Comparison of ENCODE assay signal across 18 mouse cellular contexts in the genomic region with DNA sequence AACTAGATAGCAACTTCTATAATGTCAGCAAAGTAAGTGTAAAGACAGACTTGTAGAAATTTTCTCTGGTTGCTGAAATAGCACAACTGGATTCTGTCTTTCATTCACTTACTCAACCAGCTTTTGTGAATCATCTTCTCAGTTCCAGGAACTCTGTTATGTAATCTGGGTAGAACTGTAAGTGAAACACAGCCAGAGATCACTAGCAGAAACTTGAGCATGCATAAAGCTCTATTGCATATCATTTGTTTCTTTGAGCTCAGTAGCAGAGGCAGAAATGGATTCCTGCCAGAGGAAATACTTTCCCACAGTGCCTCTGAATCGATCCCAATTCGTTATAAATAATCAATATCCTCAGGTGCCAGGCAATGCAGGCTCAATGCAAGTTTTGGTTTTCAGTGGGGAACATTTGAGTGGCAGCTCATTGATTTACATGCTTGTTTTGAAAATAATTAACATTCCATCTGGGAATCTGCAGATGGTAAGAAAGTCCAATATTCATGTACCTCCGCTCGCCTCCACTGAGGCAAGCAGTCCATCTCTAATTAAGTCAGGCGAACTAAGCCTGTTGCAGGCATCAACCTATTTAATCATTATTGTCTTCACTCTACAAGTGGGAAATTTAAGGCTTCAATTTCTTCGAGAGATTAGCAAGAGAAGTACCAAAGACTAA.
DNase-seq lines count a peak whose midpoint lies in the region; ATAC-seq lines count a peak whose summit lies in the region.
"Had no signal": no experiment of that assay in that cellular context is flagged by ENCODE, and none has a peak within 500 bp of the region (broad histone marks: within the 10 kb centered on the region; RNA-seq: fewer than 3 reads in every experiment).

No protein-coding gene starts in this region.

- WGBS in kidney, embryonic 14.5 days, result 90% methylated on average over 6 of the region's 6 CpGs

- ATAC-seq in kidney, embryonic 14.5 days (ENCODE audit: low FRiP score, low TSS enrichment), result no peak
- ATAC-seq: activated CD4-positive, CD25-positive, alpha-beta regulatory T cell, adult 4 months; CD4-positive, CD25-positive, alpha-beta regulatory T cell, adult 4 months had no signal

- no peak overlapping the region for H3K27ac ChIP-seq in kidney, embryonic 14.5 days (ENCODE audit: low read depth, low read length)
- H3K27ac ChIP-seq: embryonic facial prominence, embryonic 10.5 days; heart, embryonic 15.5 days; lung, embryonic 15.5 days; midbrain, embryonic 12.5 days; neural tube, embryonic 13.5 days had no signal

- peak; percentile 55 to 58 for DNase-seq in kidney, adult 8-10 months
- peak; percentile 31 for DNase-seq in lung, postnatal 25 days (ENCODE audit: low spot score)
- no peak for DNase-seq in lung, postnatal 4 days
- DNase-seq in adipocyte (ENCODE audit: low spot score), result peak; percentile 85
- DNase-seq in skeletal muscle tissue, adult 2 months (ENCODE audit: low read depth, low spot score), result peak; percentile 26
- no peak for DNase-seq in thymus, postnatal 25 days
- DNase-seq: cerebellum, postnatal 14 days; heart, adult 11 months; right cerebral cortex, postnatal 25 days had no signal

- H3K4me3 ChIP-seq in kidney, embryonic 14.5 days (ENCODE audit: low read length), result no peak overlapping the region
- H3K4me3 ChIP-seq: embryonic facial prominence, embryonic 10.5 days; erythroblast, embryonic 14.5 days; heart, embryonic 15.5 days; lung, embryonic 15.5 days; midbrain, embryonic 12.5 days; neural tube, embryonic 13.5 days had no signal

- no peaks in the 10 kb centered on the region for H3K36me3 ChIP-seq in kidney, embryonic 14.5 days (ENCODE audit: control insufficient read depth, insufficient read depth, low read length)
- H3K36me3 ChIP-seq: embryonic facial prominence, embryonic 10.5 days; heart, embryonic 15.5 days; lung, embryonic 15.5 days; midbrain, embryonic 12.5 days; neural tube, embryonic 13.5 days had no signal

- no peaks in the 10 kb centered on the region for H3K9me3 ChIP-seq in kidney, embryonic 14.5 days (ENCODE audit: control insufficient read depth, low read length)
- H3K9me3 ChIP-seq: embryonic facial prominence, embryonic 10.5 days; heart, embryonic 15.5 days; lung, embryonic 15.5 days; midbrain, embryonic 12.5 days; neural tube, embryonic 13.5 days had no signal

- no peak overlapping the region for H3K4me2 ChIP-seq in kidney, embryonic 14.5 days (replicated peaks; ENCODE audit: low read depth, low read length)
- H3K4me2 ChIP-seq: heart, embryonic 15.5 days; lung, embryonic 15.5 days; midbrain, embryonic 12.5 days; neural tube, embryonic 13.5 days had no signal

- H3K27me3 ChIP-seq in kidney, embryonic 14.5 days (ENCODE audit: control insufficient read depth, insufficient read depth, low read length), result no peaks in the 10 kb centered on the region
- H3K27me3 ChIP-seq: heart, embryonic 15.5 days; lung, embryonic 15.5 days; midbrain, embryonic 12.5 days; neural tube, embryonic 13.5 days had no signal

- H3K4me1 ChIP-seq in kidney, embryonic 14.5 days (ENCODE audit: control insufficient read depth, insufficient read depth, low read length), result no peaks in the 10 kb centered on the region
- H3K4me1 ChIP-seq: embryonic facial prominence, embryonic 10.5 days; heart, embryonic 15.5 days; lung, embryonic 15.5 days; midbrain, embryonic 12.5 days; neural tube, embryonic 13.5 days had no signal

- no peak overlapping the region for H3K9ac ChIP-seq in kidney, embryonic 14.5 days (ENCODE audit: low read depth, low read length)
- H3K9ac ChIP-seq: heart, embryonic 15.5 days; lung, embryonic 15.5 days; midbrain, embryonic 12.5 days; neural tube, embryonic 13.5 days had no signal

Comparison
In these comparisons a context has a peak if more than half of its experiments do, and no peak if none do; other contexts are left out.
1. DNase-seq: peak in kidney, adult 8-10 months (2 of 2), lung, postnatal 25 days (single experiment), adipocyte (single experiment) and skeletal muscle tissue, adult 2 months (single experiment); none in lung, postnatal 4 days (0 of 2) and thymus, postnatal 25 days (single experiment).